Mouse (Mus musculus) ES-Bruce4 (cell line): ENCODE measurements around the gene St8sia1. TPM values are rescaled to one million over a fixed set of nuclear protein-coding genes. Genes with fewer than 3 reads are reported as not detected.

Experiments used
- H3K27ac ChIP-seq: 2 replicates; pipeline ENCODE4 v1.5.1; 2012; ENCODE audit warnings: low read length, inconsistent platforms; ENCODE audit not compliant: insufficient read depth
- H3K27me3 ChIP-seq: 2 replicates; pipeline ENCODE4 v1.6.1; 2012; ENCODE audit warnings: mild to moderate bottlenecking, low read length, inconsistent platforms; ENCODE audit not compliant: control insufficient read depth, poor library complexity, insufficient read depth, severe bottlenecking
- H3K36me3 ChIP-seq: 2 replicates; pipeline ENCODE4 v1.6.1; 2012; ENCODE audit warnings: inconsistent platforms, mild to moderate bottlenecking, low read length, moderate library complexity; ENCODE audit not compliant: control insufficient read depth, poor library complexity, insufficient read depth, severe bottlenecking
- H3K4me1 ChIP-seq: one replicate; pipeline ENCODE4 v1.8.1; 2011; ENCODE audit warnings: low read length; ENCODE audit not compliant: control insufficient read depth, insufficient read depth
- H3K4me3 ChIP-seq: 2 replicates; pipeline ENCODE4 v1.5.1; 2011; ENCODE audit warnings: low read depth, mild to moderate bottlenecking, low read length
- H3K9ac ChIP-seq: 2 replicates; pipeline ENCODE4 v1.6.1; 2012; ENCODE audit warnings: low read depth, mild to moderate bottlenecking, inconsistent platforms; ENCODE audit not compliant: poor library complexity, severe bottlenecking
- H3K9me3 ChIP-seq: replicated peaks from 2 replicates; pipeline ENCODE4 v1.6.1; 2012; ENCODE audit warnings: mild to moderate bottlenecking, low read length, inconsistent platforms; ENCODE audit not compliant: control insufficient read depth, poor library complexity, insufficient read depth, severe bottlenecking
- CTCF ChIP-seq: IDR thresholded peaks from one replicate; pipeline ENCODE4 v1.8.1; 2011; ENCODE audit warnings: low read depth, low read length
- EP300 ChIP-seq: IDR thresholded peaks from 2 replicates; pipeline ENCODE4 v1.6.1; 2011; ENCODE audit warnings: low read depth, low read length; ENCODE audit not compliant: insufficient read depth
- POLR2A ChIP-seq: IDR thresholded peaks from one replicate; pipeline ENCODE4 v1.8.1; 2011; ENCODE audit warnings: low read length; ENCODE audit not compliant: insufficient read depth
- polyA plus RNA-seq: library from polyadenylated mRNA; stranded (reverse); fragments of >200 nt; gene quantifications from 2 replicates; pipeline ENCODE4 v1.2.4, GENCODE M21; 2011; ENCODE audit warnings: low read depth; ENCODE audit not compliant: missing spikeins, insufficient read depth, insufficient read length

The St8sia1 gene
- polyA plus RNA-seq, 1 experiment = 2.5 TPM

DNA sequence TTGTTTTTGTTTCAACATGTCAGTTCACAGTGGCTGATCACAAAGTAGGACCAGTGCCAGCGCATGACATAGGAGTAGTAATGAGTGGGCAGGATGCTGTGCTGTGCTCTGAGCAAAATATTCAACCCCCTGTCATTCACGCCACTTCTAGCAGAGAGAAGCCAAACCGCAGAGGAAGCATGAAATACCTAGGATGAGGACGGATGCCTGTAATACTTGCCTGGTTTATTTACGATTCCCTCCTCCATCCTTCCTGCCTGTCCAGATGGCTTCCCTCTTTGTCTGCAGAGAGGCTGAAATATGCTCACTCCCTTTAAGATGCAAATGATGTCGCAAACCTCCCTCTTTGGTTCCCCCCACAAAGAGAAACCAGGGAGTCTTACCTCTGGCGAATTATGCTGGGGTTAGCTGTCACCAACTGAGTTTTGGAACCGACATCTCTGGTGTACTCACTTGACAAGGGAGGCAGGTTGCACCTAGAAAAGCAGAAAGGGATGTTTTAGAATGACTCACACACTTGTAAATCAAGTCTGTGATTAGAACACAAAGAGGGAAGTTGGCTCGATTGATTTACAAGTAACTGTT is 96.7 kb downstream of the St8sia1 start:
- Histone ChIP-seq H3K27me3 (no peaks in the 10 kb centered on the region), H3K27ac (peak overlapping the region; percentile 8; the same call in 1 of the 2 replicates), H3K4me1 (no peaks in the 10 kb centered on the region), H3K36me3 (no peaks in the 10 kb centered on the region), H3K4me3 (no peak overlapping the region), H3K9me3 (no peaks in the 10 kb centered on the region), H3K9ac (no peak overlapping the region)
- TF ChIP-seq EP300 (peak; percentile 20; the same call in 1 of the 2 replicates), CTCF (no peak)

DNA sequence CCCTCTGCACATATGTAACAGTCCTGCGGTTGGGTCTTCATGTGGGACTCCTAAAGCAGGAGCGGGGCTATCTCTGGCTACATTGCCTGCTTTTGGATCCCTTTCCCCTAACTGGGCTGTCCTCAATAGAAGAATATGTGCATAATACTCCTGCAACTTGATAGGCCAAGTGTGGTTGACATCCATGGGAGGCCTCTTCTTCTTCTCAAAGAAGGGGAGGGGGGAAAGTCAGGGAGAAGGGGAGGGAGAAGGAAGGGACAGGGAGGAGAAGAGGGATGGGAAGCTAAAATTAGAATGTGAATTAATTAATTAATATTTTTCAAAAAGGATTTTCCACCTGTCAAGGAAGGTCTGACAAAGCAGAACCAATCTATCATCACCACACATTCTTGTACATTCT is 97.2 kb downstream of the St8sia1 start:
- Histone ChIP-seq H3K27me3 (no peaks in the 10 kb centered on the region), H3K9ac (no peak overlapping the region), H3K36me3 (no peaks in the 10 kb centered on the region), H3K4me3 (no peak overlapping the region), H3K9me3 (no peaks in the 10 kb centered on the region), H3K27ac (0 out of 2 replicates have a peak overlapping the region, but pooled peaks have one; percentile 8), H3K4me1 (no peaks in the 10 kb centered on the region)
- TF ChIP-seq CTCF = no peak
- TF ChIP-seq EP300 = no peak
- TF ChIP-seq POLR2A = no peak

DNA sequence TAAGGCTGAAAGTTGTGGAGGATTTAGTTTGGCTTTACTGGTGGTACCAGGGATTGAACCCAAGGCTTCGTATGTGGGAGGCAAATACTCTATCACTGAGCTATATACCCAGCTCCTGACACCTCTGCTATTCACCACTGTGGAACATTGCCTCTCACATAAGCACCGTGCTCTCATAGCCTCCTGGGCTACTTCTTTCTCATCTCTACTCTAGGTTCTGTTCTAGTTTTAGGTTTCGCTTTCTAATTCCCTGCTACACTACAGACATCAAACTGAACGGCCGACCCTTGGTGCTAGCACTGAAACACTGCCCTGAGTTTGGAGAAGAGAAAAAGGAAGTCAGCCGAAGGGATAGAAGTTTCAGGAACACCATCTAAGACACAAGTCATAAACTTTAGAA is 99.1 kb downstream of the St8sia1 start:
- Histone ChIP-seq H3K9ac (no peak overlapping the region), H3K27me3 (no peaks in the 10 kb centered on the region), H3K9me3 (no peaks in the 10 kb centered on the region), H3K4me1 (no peaks in the 10 kb centered on the region), H3K27ac (no peak overlapping the region), H3K4me3 (no peak overlapping the region), H3K36me3 (no peaks in the 10 kb centered on the region)
- no peak for TF ChIP-seq EP300

DNA sequence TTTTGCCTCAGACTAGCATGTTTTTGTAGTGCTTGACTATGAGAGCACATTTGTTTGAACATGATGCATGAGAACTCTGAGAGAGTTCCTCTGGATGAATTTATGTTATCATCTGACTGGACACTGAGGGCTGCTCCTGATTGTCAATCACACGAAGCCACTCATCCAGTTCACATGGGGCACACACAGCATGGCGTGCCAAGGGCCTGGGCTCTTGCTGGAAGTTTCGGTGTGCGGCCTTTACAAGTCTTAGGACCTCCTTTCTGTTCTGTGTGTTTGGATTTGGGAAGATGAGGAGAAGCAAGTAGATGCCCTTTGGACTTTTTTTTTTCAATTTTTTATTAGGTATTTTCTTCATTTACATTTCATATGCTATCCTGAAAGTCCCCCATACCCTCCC is 100.4 kb downstream of the St8sia1 start:
- no peak overlapping the region for H3K27ac ChIP-seq
- no peak overlapping the region for H3K4me3 ChIP-seq
- TF ChIP-seq CTCF (no peak), EP300 (no peak), POLR2A (no peak)
- H3K9ac ChIP-seq = no peak overlapping the region
- H3K27me3 ChIP-seq = no peaks in the 10 kb centered on the region
- H3K4me1 ChIP-seq = no peaks in the 10 kb centered on the region
- no peaks in the 10 kb centered on the region for H3K9me3 ChIP-seq
- H3K36me3 ChIP-seq = no peaks in the 10 kb centered on the region

DNA sequence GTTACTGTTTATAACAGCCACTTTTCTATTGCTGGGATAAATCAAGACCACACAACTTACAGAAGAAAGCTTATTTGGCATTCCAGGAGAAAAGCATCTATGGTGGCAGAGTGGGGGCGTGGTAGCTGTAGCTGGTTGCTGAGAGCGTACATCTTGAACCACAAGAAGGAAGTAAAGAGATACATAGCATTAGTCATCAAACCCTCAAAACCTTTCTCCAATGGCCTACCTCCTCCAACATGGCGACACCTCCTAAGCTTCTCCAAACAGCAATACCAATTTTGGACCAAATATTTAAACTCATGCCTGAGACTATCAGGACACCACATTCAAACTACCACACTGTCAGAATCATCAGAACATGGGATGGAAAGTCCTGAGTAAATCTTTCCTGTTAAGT is 102.0 kb downstream of the St8sia1 start:
- H3K27me3 ChIP-seq = no peaks in the 10 kb centered on the region
- H3K4me3 ChIP-seq = no peak overlapping the region
- H3K9ac ChIP-seq = no peak overlapping the region
- no peaks in the 10 kb centered on the region for H3K36me3 ChIP-seq
- no peak overlapping the region for H3K27ac ChIP-seq
- H3K4me1 ChIP-seq = no peaks in the 10 kb centered on the region
- no peaks in the 10 kb centered on the region for H3K9me3 ChIP-seq
- TF ChIP-seq POLR2A (no peak), CTCF (no peak), EP300 (no peak)

DNA sequence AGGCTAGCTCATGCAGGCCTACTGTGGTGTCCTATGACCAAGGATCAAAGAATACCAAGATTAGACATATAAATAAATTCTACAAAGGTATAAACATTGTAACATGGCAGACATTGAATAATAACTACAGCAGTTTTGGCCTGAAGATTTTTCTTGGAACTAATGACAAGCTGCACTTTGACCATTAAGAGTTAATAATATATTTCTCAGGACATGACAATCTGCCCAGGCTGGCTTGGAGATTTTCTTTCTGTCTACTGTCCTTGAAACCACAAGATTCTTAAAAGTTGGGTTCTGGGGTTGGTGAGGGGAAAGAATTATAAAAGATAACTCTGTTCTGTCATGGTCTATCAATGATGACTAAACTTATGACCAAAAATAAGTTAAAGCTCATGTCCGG is 103.9 kb downstream of the St8sia1 start:
- Histone ChIP-seq H3K36me3 (no peaks in the 10 kb centered on the region), H3K27me3 (no peaks in the 10 kb centered on the region; the same call in 1 of the 2 replicates), H3K9me3 (no peaks in the 10 kb centered on the region), H3K4me1 (peaks cover 2% of the 10 kb centered on the region), H3K9ac (no peak overlapping the region), H3K27ac (no peak overlapping the region), H3K4me3 (no peak overlapping the region)
- no peak for TF ChIP-seq CTCF
- no peak for TF ChIP-seq EP300
- TF ChIP-seq POLR2A = no peak
